Mouse (Mus musculus) heart, adult 18-20 months (tissue): ENCODE measurements around the gene Cd19. TPM values are rescaled to one million over a fixed set of nuclear protein-coding genes. Genes with fewer than 3 reads are reported as not detected.
"Not testable (repeated sequence)": the region's sequence is repeated elsewhere in the genome, so short reads cannot be mapped to it uniquely, and the experiment has no call there.

Experiments used
- DNase-seq, 2 experiments: peaks; one replicate each; pipeline ENCODE4 v3.0.0; 2021 to 2022; ENCODE audit warnings: mixed read lengths in 1 of 2
- total RNA-seq, 2 experiments: library from RNA; stranded (reverse); gene quantifications; 2 replicates each; pipeline ENCODE4 v1.2.3; 2021

Gene Cd19
- total RNA-seq, 2 experiments from 2014 or later, result 0.32 to 4.2 TPM

DNA sequence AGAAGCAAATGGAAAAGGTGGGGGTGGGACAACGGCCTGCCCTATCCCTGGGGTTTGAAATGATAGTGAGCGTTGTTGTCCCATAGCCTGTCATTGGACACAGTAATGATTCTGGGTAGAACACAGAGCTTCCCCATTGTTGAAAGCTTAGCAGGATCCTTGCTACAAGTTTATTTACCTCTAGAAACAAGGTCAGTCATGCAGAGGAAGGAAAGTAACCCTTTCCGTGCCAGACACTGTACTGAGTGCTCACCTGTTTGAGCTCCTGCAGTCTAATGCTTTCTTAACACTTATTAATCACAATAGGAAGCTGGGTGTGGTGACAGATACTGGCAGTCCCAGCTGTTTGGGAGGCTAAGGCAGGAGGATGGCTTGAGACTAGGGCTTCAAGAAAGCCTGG is 21.1 kb upstream of the Cd19 start:
- no peak for DNase-seq

DNA sequence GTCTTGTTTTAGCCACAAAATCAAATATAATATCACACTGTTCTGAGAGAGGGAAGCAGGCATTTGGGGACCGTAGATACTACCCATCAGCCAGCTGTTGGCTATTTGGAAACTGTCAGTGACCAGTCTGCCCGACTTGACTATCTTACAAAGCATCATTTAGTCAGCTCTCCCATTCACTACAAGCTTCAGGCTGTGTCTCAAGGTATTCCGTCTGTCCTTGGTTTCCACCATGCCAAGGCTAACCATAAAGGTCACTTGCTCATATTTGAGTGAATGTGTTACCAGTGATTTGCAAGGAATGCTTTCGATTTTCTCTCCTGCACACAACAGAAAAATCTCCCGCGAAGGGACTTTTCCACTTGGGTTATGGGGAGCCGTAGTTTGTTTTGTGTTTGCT is 20.0 kb upstream of the Cd19 start:
- DNase-seq, result no peak

DNA sequence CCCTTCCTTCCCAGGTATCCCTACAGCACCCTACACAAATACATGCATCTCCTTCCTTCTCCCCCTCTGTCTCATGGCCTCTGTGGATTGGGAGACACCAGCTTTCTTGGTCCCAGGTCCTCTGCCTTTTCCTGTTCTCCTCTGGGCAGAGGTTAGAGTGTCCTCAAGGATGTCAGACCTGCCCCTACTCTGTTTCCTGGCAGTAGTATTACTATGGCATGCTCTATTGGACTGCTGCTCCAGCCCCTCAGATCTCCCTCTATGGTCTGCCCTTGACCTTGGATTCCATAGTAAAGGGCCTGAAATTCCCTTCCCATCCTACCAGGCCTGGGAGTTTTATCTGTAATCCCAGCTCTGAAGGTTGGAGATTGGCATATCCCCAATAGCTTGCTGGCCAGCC is 15.5 kb upstream of the Cd19 start:
- no peak for DNase-seq

DNA sequence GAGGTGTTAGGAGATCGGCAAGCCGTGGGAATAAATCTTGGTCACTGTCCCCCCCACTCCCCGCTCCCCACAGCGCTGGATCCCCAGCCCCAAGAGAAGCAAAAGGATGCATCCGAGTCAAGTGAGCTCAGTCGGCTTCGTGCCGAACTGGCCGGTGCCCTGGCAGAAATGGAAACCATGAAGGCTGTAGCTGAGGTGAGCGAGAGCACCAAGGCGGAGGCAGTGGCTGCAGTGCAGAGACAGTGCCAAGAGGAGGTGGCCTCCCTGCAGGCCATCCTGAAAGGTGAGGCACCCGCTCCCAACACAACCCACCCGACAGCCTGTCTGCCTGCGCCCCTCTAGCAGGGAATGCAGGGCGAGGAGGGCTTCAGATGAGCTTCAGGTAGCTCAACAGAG is 14.8 kb upstream of the Cd19 start:
- DNase-seq, result no peak

DNA sequence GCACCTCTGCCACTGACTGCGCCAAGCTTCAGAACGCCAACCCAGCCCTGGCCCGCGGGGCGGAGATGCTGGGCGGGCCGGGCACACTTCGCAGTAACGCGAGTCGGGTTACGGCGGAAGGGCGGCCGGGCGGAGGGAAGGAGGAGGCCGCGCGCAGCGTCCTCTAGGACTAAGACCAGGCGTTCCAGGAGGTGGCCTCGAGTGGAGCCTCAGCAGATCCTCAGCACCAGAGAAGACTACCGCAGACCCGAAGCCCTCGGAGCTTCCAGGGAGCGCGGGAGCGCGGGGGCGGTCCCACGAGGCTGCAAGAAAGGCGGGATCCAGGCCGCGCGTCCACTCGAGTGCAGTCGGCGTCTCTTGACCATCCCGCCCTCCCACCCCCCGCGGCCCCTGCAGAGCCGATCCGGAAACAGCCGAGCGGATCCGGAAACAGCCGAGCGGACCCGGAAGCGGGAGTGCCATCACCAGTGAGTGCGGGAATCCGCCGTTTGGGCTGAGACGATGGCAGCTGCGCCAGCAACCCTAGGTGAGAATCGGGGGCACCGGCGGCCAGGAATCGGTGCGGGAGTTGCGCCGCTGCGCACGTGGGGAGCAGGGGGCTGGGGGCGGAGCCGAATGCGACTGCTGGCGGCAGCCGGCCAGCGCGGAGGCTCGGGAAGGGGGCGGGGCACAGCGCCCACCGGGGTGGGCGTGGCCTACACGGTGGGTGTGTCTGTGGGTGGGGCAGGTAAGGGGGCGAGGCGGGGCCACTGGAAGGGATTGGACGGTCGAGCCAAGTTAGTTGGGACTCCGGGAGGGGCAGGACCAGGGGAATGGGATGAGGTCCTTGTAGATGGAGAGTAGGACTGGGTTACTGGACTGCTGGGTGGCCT is 14.2 kb upstream of the Cd19 start, which contains the start of gene Rabep2:
Gene Rabep2, plus strand, starts transcription at position 129 of the 872 bp plus-strand sequence.
- DNase-seq, result peak; percentile 95 to 98

DNA sequence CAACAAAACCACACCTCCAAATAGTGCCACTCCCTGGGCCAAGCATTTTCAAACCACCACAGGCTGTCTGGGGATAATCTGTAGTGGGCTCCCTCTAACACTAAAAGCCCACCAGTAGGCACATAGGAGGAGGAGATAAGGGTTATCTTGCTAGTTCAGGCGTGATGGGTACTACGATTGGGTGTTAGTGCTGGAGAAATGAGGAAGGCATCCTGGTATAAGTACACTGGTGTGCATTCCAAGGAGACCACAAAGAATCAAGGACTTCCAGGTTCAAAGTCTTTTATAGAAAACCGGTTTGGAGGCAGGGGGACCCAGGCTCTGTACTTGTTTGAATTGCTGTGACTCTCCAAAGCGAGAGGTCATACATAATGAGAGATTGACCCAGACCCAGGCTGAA is 13.5 kb upstream of the Cd19 start:
- DNase-seq, result no peak

DNA sequence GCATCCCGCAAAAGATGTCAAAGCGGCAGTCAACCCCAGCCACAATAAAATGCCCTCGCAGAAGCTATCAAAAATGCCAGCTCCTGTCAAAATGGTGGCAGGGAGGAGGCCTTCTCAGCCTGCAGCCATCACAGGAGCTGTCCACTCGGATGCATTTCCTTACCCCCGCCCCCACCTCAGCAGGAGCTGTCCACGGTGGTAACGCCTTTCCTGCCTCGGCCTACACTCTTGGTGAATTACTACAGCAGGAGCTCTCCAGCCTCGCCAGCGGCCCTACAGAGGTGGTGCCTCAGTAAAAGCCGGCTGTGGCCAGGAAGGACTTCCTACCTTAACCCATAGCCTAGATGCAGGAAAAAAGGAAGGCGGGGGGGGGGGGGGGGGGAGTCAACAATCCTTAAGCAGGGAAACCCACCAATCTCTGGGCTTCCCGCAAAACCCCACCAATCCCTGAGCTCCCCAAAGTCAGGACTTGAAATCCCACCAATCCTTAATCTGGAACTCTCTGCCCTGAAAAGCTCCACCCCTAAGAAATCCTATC is 12.7 kb upstream of the Cd19 start:
- no peak for DNase-seq

DNA sequence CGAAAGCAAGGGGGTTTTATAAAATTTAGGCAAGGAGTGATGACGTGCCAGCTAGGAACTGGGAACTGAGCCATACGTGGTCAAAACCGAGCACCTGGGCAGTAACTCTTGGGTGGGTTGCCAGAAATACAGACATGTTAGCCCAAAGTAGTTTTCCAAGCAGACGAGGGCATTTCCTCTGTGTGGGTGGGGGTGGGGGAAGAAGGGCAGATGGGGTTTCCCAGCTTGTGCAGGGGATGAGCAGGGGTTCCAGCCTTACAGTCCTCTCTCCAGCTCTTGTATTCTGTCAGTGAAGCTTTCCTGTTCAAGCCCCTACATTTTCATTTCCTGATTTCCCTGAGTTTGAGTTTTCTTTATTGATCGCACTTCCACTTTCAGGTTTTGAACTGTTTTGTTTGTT is 9.5 kb upstream of the Cd19 start:
- no peak for DNase-seq

DNA sequence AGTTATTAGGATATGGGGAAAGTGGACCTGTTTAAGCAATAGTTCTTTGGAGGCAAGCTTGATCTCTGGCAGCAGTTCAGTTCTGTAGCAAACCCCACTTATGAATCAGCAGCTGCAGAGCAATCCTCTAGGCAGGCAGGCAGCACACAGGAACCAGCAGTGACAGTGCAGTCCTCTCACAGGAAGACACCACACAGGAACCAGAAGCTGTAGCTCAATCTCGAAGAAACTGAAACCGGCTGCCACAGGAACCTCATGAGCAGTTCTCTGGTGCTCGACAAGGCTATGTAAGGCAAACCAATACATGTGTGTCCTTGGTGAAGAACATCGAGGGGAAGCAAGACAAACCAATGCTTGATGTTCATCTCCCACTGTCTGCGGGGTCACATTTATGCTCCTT is 7.1 kb upstream of the Cd19 start:
- DNase-seq, result no peak

DNA sequence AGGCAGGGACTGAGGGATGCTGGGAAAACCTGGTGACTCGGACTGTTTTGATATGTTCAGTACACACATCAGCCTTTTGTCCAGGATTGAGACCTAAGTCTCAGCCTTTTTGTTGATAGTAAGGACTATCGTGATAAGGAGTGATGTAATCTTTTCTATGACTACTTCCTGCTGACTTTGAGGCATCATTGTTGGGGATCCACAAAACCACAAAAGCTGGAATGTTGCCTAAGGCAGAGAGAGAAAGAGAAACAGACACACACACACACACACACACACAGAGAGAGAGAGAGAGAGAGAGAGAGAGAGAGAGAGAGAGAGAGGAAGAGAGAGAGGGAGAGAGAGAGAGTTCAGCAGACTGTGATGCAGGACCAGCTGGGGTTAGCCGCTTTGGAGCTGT is 3.8 kb upstream of the Cd19 start:
- no peak for DNase-seq

DNA sequence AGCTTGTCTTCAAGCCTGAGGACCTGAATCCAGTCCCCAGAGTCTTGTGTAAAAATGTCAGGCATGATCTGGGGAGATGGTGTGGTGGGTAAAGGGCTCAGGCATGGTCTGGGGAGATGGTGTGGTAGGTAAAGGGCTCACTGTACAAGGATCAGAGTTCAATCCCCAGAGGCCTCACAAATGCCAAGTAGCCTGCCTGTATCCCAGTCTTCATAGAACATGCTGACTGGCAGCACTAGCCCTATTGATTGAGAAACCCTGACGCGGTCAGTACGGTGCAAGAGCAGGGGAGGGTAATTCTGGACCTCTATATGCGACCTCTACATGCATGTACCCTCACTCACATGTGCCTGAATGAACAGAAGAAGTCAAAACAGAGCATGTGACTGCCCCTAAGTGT is 2.9 kb upstream of the Cd19 start:
- DNase-seq, result no peak

DNA sequence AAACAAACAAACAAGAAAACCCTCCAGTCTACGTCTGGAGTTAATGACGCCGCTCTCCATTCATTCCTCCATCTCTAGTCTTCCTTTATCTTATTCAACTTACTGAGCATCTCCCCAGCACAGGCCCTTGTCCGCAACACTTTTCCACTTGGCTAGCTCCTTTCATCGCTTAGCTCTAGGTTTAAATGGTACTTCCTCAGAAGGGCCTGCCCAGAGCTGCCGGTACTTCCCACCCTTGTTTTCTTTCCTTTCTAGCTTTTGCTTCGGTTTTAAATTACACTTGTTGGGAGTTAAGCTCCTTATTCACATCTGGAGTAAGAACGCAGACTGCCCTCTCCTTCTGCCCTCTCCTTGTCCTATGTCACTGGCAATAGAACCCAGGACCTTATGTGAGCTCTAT is 2.4 kb upstream of the Cd19 start:
- DNase-seq, result no peak

DNA sequence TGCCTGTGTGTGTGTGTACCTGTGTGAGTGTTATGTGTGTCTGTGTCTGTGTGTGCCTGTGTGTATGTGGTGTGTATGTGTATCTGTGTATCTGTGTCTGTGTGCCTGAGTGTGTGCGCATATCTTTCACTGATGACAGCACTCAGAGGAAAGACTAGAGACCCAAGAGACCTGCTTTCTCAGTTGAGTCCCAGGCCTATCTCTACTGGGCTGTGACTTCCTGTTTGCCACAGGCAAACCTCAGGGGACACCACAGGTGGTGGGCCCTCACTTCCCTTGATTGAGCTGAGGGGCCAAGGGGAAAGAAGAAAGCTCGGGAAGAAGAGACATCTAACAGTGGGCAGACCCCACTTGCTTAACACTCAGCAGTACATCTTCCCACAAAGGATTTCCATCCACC is 1.9 kb upstream of the Cd19 start:
- no peak for DNase-seq

DNA sequence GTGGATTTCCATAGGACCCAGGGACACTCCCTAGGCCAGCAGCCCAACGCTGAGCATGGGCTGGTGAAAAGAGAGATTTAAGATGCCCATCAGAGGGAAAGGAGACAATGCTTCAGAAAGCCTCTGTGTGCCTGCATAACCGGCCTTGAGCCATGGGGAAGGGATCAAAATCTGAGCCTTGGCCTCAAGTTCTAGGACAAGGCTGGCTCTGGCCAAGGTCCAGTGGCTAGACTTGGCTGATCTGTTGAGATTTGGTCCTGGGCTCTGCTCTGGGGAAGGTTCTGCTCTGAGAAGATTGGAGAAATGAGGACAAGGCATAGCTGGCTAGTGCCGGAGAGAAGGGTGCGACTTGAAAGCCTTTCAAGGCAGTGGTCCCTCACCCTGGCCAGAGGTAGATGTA is 3.6 kb downstream of the Cd19 start:
- DNase-seq, result no peak

DNA sequence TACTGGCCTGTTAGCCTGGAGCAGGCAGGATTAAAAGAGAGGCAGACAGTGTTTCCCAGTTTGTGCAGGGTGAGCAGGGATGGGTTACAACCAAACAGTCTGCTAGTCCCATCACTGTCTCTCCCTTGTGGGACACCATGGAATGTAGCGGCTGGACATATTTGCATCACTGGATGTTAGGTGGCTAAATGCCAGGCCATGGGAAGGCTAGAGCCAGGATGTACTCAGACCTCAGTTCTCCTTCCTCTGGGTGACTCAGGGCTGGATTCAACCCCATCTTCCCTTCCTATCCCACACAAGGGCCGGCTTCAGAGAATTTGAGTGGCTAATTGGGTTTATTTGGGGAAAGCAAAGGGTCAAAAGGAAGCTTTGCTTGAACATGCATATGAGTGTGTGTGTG is 6.0 kb downstream of the Cd19 start:
- DNase-seq, result no peak

DNA sequence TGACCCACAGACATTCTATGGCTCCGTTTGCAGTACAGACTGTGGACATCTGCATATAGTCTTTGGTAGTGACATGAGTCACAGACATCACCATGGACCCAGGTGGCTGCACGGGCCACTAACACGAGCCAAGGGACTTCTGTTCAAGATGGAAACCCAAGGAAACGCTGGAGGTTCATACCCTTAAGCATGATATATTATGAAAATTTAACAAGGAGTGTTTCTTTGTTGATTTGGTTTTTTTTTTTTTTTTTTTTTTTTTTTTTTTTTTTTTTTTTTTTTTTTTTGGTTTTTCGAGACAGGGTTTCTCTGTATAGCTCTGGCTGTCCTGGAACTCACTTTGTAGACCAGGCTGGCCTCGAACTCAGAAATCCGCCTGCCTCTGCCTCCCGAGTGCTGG is 12.2 kb downstream of the Cd19 start:
- not testable (repeated sequence) for DNase-seq

DNA sequence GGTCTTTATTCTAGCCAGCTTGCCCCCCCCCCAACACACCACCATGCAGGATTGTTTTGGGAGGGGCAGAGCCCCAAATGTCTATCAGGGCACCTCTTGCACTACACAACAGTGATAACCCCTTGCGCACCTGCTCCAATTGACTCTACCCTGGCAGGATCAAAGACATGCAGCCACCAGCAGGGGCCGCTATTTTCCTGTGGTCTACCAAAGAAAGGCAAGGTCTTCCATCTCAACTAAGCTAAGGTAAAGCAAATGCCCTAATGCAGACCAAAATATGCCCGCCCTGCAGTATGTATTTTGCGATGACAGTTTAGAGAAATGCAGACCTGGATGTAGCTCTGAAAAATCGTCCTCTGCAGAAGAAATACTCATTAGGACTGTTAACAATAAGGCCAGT is 15.1 kb downstream of the Cd19 start:
- DNase-seq, result peak; percentile 76 to 90

DNA sequence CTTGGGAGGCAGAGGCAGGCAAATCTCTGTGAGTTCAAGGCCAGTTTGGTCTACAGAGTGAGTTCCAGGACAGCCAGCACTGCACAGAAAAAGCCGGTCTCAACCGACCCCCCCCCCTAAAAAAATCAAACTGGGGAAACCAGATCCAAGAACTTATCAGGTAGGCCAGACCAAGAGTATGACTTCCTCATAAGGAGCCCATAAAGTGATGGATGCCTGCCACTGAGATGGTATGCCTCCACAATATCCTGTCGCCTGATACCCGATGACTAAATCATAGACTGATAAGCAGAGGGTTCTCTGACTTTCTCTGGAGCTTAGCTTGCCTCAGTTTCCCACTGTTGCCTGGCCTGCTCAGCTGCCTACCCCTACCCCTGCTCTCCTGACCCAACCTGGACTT is 16.9 kb downstream of the Cd19 start:
- no peak for DNase-seq

DNA sequence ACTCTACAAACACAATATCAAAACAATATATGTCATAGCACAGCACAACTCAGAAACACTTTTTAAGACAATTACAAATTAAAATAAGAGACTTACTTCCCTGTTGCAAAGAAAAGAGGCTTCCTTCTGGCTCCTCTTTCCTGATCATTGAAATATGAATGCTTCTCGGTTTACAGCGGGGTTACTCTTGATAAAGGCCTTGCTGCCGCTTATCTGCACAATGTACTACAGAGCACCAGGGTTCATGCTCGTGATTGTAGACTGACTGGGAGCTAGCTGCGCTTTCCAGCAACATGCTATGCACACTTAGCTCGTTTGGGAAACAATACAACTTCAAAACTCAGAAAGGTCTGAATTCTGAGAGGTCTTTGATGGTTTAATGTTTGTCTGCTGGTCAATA is 17.5 kb downstream of the Cd19 start:
- DNase-seq, result peak in 1 of 2 experiments; percentile 21

DNA sequence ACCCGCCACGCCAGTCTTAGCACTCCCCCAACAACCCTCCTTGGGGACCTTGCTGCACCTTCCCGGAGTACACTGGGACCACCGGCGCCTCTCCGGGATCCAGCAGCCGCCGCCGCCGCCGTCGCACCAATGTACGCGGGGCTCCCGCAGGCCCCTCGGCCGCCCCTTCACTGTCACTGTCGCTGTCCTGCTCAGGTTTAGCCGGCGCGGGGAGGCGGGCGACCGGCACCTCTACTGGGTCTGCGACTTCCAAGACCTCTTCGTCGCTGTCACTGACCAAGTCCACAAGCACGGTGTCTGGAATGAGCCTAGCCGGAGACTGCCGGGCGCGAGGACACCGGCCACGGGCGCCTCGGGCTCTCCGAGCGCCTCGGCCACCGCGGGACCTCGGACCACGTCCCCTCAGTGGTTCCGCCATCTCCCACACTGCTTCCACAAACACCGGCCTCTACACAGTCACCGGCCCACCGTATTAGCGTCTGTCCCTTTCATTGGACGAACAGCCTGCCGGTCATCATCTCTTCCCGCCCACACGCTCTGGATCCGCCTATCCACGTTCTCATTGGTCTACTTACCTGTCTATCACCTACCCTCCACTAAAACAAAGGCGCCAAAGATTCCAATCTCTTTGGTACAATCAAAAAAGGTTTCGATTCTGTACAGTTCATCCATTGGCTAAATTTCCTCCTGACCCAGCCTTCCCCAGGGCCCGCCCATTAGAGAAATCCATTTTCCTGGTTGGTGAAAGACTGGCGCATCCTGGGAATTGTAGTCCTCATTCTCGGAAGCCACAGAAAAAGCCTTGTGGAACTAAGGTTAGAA is 18.2 kb downstream of the Cd19 start, which contains the start of gene Nfatc2ip:
Gene Nfatc2ip, minus strand, starts transcription at position 440 of the 822 bp plus-strand sequence.
- DNase-seq, result peak; percentile 98 to 99

DNA sequence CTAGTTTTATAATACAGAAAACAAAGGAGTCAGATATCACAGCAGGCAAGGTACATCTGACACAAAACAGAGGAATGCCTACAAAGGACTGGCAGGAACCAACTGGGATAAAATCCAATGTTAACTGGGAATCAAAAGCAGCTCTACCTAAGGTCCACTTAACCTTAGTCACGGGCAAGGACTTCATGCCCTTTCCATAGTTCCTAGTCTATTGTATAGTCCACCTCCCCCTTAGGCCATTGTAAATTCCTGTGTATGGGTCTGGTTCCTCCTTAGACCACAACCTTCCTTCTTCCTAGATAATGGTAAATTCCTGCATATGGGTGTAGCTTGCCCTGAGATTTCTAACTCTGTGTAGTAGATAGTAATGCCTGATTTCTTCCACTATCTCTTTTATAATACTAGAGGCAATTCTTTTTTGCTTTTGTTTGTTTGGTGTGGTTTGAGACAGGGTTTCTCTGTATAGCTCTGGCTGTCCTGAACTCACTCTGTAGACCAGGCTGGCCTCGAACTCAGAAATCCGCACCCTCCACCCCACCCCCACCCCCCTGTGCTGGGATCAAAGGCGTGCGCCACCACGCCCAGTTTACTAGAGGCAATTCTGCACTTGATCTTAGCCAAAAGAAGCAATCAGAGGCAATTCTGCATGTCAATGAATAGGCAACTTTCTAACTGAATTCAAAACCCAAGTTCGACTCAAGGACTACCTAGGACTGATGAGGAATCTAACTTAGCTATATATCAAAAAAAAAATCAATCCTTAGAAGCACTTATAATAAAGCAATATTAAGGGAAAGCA is 22.4 kb downstream of the Cd19 start:
- not testable (repeated sequence) for DNase-seq

DNA sequence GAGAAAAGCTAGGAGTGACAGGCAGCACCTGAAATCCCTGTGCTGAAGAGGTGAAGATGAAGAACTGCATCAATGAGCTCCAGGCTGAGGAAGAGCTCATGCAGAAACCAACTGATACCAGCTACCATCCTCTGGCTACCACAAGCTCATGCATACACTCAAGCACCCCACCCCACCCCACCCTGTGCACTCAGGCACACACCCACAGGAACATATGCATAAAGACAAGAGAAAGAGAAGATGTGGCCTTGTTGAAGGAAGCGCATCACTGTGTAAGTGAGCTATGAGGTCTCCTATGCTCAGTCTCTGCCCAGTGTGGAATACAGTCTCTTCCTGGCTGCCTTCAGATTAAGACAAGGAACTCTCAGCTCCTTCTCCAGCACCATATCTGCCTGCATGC is 26.5 kb downstream of the Cd19 start:
- DNase-seq, result no peak
